Mouse (Mus musculus): Measurements from ENCODE around the gene Phf5a. TPM values are rescaled to one million over a fixed set of nuclear protein-coding genes. Genes with fewer than 3 reads are reported as not detected.
"Not testable (repeated sequence)": the region's sequence is repeated elsewhere in the genome, so short reads cannot be mapped to it uniquely, and the experiment has no call there.

The Phf5a gene
- total RNA-seq (2021), result 10 to 100 TPM; 58.8 to 62.9 TPM
- long read RNA-seq, experiment 1, transcript Phf5a-201 (4 exons, 1,663 nt), result major isoform, 60 of 101 reads
- long read RNA-seq, experiment 1, partial matches to known transcripts, result 2 of 101 reads
- long read RNA-seq, experiment 1, other reads (novel, unspliced or antisense), result 39 of 101 reads
- long read RNA-seq, experiment 2, transcript Phf5a-201 (4 exons, 1,663 nt), result major isoform, 53 of 61 reads
- long read RNA-seq, experiment 2, partial matches to known transcripts, result 2 of 61 reads
- long read RNA-seq, experiment 2, other reads (novel, unspliced or antisense), result 6 of 61 reads

GRCm38 (mm10) chr15:81871604-81872261, at the start of gene Phf5a:
Phf5a (minus strand) TSS chr15:81871911.
- DNase-seq, result peak; percentile 90

DNA sequence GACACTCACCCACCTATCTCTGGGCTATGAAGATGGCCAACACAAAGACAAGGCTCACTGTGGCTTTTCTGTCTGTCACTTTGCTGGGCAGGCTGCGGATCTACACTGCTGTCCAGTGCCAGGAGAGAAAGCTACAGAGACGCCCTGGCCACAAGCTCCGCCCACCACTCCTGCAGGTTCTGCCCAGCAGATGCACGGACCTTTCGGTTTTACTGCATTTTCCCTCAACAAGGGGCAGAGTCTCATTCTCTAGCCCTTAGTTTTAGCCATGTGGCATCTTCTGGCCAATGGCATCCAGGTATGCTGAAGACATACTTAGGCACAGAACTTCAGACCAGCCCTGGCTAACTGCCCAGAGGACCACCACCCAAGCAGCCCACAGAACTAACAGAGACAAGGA, 49.5 kb upstream of the Phf5a start:
- no peak for DNase-seq

- no peak for DNase-seq
These were observed 49.0 kb upstream of the Phf5a start for GRCm38 (mm10) chr15:81920546-81921217.

- no peak for DNase-seq
These were observed 47.4 kb upstream of the Phf5a start for GRCm38 (mm10) chr15:81919062-81919461.

GRCm38 (mm10) chr15:81917621-81918463, 46.1 kb upstream of the Phf5a start:
- peak; percentile 86 for DNase-seq

DNA sequence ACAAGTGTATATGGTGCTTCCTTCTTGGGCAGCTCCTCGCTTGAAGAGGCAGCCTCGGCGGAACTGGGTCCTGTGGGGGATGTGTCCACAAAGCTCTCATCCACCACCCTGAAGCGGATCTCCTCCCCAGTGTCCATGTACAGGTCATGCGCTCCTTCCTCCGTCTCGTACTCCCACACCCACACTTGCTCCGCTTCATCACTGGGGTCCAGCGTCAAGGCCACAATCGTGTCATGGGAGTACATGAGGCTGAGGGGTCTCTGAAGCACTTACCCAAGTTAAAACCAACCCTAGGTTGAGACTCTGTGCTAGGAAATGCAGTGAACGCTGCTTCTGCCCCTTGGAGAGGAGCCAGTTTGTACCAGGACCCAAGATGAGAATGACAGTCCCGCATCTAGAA, 45.5 kb upstream of the Phf5a start:
- DNase-seq, result no peak

DNA sequence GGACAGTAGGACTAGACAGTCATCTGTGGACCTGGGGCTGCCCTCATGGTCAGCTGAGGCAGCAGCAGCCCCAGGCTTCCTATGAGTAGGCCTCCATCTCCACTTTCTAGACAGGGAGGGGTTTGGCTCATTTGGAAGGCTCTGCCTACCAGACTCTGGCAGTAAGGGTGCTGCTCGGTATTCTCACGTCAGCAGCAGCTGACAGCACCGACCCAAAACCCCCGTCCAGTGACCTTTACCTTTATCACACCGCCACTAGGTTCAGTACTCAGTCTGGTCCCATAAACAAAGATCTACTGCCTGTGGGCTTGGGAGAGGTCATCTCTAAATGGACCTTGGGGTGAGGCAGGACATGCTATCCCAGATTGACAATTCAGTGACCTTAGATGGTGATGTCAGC, 44.0 kb upstream of the Phf5a start:
- no peak for DNase-seq

DNA sequence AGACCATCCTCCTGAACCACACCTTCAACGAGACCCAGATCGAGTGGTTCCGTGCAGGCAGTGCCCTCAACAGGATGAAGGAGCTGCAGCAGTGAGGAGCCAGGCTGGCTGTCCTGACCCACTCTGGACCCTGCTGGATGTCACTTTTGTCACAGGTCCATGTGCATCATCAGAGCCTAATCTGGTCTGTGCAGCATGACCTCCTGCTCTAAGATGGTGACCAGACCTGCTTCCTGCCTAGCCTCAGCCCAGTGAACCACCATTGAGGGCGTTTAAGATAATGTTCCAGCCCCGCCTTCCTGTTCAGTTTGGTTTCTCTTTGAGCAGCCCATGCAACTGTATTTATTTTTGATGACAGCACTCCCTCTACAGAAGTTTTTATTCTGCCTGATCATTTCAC, 43.0 kb upstream of the Phf5a start:
- no peak for DNase-seq

DNA sequence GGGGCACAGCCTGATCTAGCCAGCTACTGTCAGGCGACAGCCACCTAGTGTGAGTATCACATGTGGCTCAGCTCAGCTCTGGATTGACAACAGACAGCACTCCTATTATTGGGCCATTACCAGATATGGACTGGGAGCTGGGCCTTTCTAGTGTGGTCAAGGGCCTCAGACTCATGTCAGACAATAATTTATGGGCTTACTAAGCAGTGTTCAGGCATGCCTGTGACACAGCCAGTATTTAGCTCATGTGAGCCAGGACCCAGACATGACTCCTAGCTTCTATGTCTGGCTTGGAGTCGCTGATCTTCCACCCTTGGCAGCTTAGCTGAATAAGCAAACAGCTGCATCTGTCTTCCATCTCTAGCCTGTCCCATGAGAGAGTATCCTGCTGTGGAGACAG, 40.8 kb upstream of the Phf5a start:
- DNase-seq, result no peak

DNA sequence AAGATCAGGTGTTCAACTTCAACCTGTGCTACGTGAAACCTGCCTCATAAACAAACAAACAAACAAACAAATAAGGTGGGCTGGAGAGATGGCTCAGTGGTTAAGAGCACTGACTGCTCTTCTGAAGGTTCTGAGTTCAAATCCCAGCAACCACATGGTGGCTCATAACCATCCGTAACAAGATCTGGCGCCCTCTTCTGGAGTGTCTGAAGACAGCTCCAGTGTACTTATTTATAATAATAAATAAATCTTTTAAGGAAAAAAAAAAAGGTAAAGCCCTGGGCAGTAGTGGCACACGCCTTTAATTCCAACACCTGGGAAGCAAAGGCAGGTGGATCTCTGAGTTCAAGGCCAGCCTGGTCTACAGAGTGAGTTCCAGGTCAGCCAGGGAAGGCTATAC, 37.1 kb upstream of the Phf5a start:
- DNase-seq, result not testable (repeated sequence)

DNA sequence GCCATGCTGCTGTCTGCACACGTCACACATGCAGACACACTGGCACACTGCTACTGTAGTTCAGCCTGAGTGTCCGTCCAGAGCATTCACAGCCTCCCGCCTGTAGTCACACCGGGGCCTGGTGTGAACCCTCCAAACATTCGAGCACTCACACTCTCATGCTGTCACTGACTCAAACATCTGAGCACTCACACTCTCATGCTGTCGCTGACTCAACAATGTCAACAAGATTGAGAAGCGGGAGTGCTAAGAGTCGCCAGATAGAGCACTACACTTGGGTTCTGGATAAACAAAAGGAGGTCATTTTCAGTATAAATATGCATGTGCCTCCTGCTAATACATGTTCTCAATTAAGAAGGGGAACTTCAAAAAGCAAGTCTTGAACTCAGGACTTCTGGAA, 36.2 kb upstream of the Phf5a start:
- no peak for DNase-seq

DNA sequence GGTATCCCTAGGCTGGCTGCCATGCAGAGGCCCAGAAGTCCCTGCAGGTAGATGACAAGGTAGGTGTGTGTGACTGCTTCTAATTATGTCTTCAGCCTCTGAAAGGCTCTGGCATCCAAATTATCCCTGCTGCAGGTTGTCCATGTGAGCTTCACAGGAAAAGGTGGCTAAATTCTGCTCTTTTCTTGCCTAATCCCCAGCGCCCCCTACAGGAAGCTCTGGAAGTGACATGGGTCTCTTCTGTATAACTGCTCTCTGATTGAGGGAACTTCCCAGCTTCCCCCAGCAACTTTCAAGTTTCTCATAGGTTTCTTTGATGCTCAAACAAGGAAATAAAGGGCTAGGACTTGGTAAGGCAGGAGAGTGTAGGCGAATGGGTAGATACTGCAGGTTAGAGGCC, 33.2 kb upstream of the Phf5a start:
- peak; percentile 86 for DNase-seq

DNA sequence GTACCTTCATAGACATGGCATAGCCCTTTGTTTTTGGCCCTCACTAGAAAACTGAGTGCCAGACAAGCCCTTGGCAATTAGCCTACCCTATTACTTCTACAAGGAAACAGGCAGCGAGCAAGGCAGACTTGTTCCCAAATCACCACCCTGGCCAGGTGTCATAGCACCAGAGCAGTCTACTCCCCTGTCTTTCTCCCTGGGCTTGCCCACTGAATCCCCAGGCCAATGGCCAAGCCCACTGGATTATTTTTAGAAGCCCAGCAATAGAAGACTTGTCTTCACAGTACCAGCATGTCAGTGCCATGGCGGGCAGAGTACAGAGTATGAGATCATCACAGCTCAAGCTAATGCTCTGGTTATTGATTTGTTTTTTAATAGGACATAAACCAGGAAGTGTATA, 27.0 kb upstream of the Phf5a start:
- DNase-seq, result no peak

DNA sequence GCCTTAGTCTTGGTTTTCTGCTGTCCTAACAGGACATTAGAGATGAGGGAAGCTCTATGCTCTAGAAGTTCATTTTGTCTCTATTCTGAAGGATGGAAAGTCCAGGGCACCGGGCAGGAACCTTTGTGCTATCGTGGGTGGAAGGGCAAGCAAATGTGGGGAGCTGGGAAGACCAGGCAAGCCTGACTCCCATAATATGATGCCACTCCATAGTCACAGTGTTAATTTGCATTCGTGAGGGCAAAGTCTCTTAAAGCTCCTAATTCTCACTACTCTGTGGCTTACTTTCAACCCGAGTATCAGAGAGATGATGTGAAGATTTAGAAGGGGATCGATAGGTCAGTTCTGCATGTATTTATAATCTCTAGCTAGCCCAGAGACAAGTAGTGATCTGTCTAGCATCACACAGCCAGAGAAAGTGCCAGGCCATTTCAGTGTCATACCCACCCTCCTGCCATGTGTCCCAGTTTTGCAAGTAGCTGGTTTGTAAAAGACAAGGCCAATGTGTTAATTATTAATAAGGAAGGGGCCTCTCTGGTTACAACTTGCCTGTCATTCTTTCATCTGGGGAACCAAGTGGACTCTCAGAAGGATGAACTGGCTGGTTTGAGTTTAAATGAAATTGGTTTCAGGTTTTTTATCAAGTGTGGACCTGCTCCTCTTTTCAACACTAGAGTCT, 26.0 kb upstream of the Phf5a start:
- no peak for DNase-seq

GRCm38 (mm10) chr15:81896407-81896806, 24.7 kb upstream of the Phf5a start:
- no peak for DNase-seq

GRCm38 (mm10) chr15:81894002-81894401, 22.3 kb upstream of the Phf5a start:
- no peak for DNase-seq

- DNase-seq, result no peak
These were observed 20.3 kb upstream of the Phf5a start for GRCm38 (mm10) chr15:81891822-81892580.

- no peak for DNase-seq
These were observed 19.6 kb upstream of the Phf5a start for GRCm38 (mm10) chr15:81891140-81891802.

DNA sequence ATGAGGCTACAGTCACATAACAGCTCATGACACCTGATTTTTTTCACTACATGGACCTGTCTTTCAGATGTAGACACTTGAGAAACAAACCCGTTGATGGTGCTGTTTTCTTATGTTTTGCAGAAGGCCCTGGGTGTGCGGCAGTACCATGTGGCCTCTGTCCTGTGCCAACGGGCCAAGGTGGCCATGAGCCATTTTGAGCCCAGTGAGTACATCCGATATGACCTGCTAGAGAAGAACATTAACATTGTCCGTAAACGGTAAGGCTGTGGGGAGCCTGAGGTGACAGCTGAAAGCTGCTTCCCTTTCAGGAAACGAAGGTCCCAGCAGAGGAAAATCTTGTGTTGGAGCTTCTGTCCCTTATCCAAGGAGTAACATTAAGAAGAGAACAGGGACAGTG, 17.5 kb upstream of the Phf5a start:
- DNase-seq, result no peak

DNA sequence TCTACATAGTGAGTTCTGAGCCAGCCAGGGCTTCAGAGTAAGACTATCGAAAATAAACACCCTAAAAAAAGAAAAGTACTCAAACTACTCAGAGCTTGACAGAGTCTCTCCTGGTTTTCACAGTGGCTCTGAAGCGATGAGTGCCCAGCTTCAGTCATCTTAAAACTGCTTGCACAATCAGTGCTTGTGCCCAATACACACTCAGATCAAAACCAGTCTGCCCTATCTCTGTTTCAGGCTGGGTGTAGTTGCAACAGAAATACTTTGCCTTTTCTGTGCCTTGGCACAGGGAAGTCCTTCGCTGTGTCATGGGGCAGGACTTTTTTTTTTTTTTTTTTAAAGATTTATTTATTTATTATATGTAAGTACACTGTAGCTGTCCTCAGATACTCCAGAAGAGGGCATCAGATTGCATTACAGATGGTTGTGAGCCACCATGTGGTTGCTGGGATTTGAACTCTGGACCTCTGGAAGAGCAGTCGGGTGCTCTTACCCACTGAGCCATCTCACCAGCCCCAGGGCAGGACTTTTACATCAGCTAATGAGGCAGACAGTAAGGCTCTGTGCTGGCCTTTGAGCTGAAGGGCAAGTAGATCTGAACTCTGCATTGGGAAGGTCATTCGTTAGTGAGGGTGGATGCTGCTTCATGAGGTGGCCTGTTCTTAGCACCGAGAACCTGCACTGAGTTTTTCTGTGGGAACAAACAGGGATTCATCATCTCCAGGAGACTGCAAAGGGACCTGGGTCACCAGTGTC, 15.3 kb upstream of the Phf5a start:
- no peak for DNase-seq
